Mouse (Mus musculus): ENCODE results near the gene Gm17455. TPM values are rescaled to one million over a fixed set of nuclear protein-coding genes. Genes with fewer than 3 reads are reported as not detected.
A peak's percentile ranks its signal among the peaks of the same experiment; 100 is the strongest.

Gene Gm17455
- polyA plus RNA-seq, 1 experiment from 2014 or later: 1.3 TPM

GRCm38 (mm10) chr10:60394936-60395335, 4.6 kb upstream of the Gm17455 start:
- Histone ChIP-seq H3K27ac (replicated peaks; ENCODE audit: low read depth, low read length) (no peak overlapping the region), H3K4me1 (ENCODE audit: control insufficient read depth, insufficient read depth, low read length) (no peaks in the 10 kb centered on the region), H3K36me3 (replicated peaks; ENCODE audit: control insufficient read depth, insufficient read depth, low read depth, low read length) (no peaks in the 10 kb centered on the region), H3K9ac (replicated peaks; ENCODE audit: low read length) (no peak overlapping the region), H3K27me3 (ENCODE audit: control insufficient read depth, insufficient read depth, low read length) (no peaks in the 10 kb centered on the region), H3K9me3 (replicated peaks; ENCODE audit: control insufficient read depth, low read length) (no peaks in the 10 kb centered on the region), H3K4me2 (ENCODE audit: low read depth, low read length) (no peak overlapping the region), H3K4me3 (ENCODE audit: low read depth, low read length) (no peak overlapping the region)
- 84% methylated on average over 7 of the region's 7 CpGs for WGBS
- no peak for DNase-seq (ENCODE audit: low spot score)
- ATAC-seq (replicated peaks; ENCODE audit: insufficient number of reproducible peaks, low FRiP score, low TSS enrichment, low read depth): no peak

DNA sequence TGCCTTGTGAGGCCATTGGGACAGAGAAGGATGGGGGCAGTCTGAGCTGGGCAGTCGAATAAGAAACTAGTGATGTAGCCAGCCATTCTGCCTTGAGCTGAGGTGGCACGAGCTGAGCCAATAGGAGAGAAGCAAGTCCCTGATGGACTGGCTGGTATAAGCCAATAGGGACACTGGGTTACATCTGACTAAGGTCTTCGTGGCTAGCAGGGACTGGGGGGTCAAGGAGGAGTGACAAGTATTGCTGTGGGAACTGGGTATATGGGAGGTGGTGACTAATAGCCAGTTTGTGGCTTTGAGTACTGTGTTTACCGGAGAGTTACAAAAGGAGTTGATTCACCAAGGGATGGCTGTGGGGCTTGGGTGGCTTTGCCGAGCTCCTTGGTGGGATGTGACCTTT, 3.9 kb upstream of the Gm17455 start:
- H3K27me3 ChIP-seq (ENCODE audit: control insufficient read depth, insufficient read depth, low read length): no peaks in the 10 kb centered on the region
- no peak overlapping the region for H3K4me2 ChIP-seq (ENCODE audit: low read depth, low read length)
- WGBS: 65% methylated on average over 5 of the region's 5 CpGs
- H3K9me3 ChIP-seq (replicated peaks; ENCODE audit: control insufficient read depth, low read length): no peaks in the 10 kb centered on the region
- no peak for DNase-seq (ENCODE audit: low spot score)
- H3K4me1 ChIP-seq (ENCODE audit: control insufficient read depth, insufficient read depth, low read length): no peaks in the 10 kb centered on the region
- no peak overlapping the region for H3K4me3 ChIP-seq (ENCODE audit: low read depth, low read length)
- no peak for ATAC-seq (replicated peaks; ENCODE audit: insufficient number of reproducible peaks, low FRiP score, low TSS enrichment, low read depth)
- no peak overlapping the region for H3K9ac ChIP-seq (replicated peaks; ENCODE audit: low read length)
- H3K36me3 ChIP-seq (replicated peaks; ENCODE audit: control insufficient read depth, insufficient read depth, low read depth, low read length): no peaks in the 10 kb centered on the region
- no peak overlapping the region for H3K27ac ChIP-seq (replicated peaks; ENCODE audit: low read depth, low read length)

- no peaks in the 10 kb centered on the region for H3K27me3 ChIP-seq (ENCODE audit: control insufficient read depth, insufficient read depth, low read length)
- WGBS: 87% methylated on average over 10 of the region's 10 CpGs
- no peak for ATAC-seq (replicated peaks; ENCODE audit: insufficient number of reproducible peaks, low FRiP score, low TSS enrichment, low read depth)
- no peak overlapping the region for H3K4me3 ChIP-seq (ENCODE audit: low read depth, low read length)
- no peaks in the 10 kb centered on the region for H3K4me1 ChIP-seq (ENCODE audit: control insufficient read depth, insufficient read depth, low read length)
- H3K9me3 ChIP-seq (replicated peaks; ENCODE audit: control insufficient read depth, low read length): no peaks in the 10 kb centered on the region
- no peak overlapping the region for H3K27ac ChIP-seq (replicated peaks; ENCODE audit: low read depth, low read length)
- DNase-seq (ENCODE audit: low spot score): no peak
- H3K4me2 ChIP-seq (ENCODE audit: low read depth, low read length): no peak overlapping the region
- no peaks in the 10 kb centered on the region for H3K36me3 ChIP-seq (replicated peaks; ENCODE audit: control insufficient read depth, insufficient read depth, low read depth, low read length)
- no peak overlapping the region for H3K9ac ChIP-seq (replicated peaks; ENCODE audit: low read length)
Observed at GRCm38 (mm10) chr10:60398051-60398814, 1.3 kb upstream of the Gm17455 start.

GRCm38 (mm10) chr10:60400507-60401295, 1.2 kb downstream of the Gm17455 start:
- Histone ChIP-seq H3K27me3 (ENCODE audit: control insufficient read depth, insufficient read depth, low read length) (no peaks in the 10 kb centered on the region), H3K9me3 (replicated peaks; ENCODE audit: control insufficient read depth, low read length) (no peaks in the 10 kb centered on the region), H3K9ac (replicated peaks; ENCODE audit: low read length) (no peak overlapping the region), H3K4me3 (ENCODE audit: low read depth, low read length) (no peak overlapping the region), H3K27ac (replicated peaks; ENCODE audit: low read depth, low read length) (no peak overlapping the region), H3K4me2 (ENCODE audit: low read depth, low read length) (no peak overlapping the region), H3K4me1 (ENCODE audit: control insufficient read depth, insufficient read depth, low read length) (no peaks in the 10 kb centered on the region), H3K36me3 (replicated peaks; ENCODE audit: control insufficient read depth, insufficient read depth, low read depth, low read length) (no peaks in the 10 kb centered on the region)
- WGBS: 80% methylated on average over 11 of the region's 11 CpGs
- ATAC-seq (replicated peaks; ENCODE audit: insufficient number of reproducible peaks, low FRiP score, low TSS enrichment, low read depth): no peak
- no peak for DNase-seq (ENCODE audit: low spot score)

- no peaks in the 10 kb centered on the region for H3K36me3 ChIP-seq (replicated peaks; ENCODE audit: control insufficient read depth, insufficient read depth, low read depth, low read length)
- ATAC-seq (replicated peaks; ENCODE audit: insufficient number of reproducible peaks, low FRiP score, low TSS enrichment, low read depth) (no peak), DNase-seq (ENCODE audit: low spot score) (no peak)
- H3K9ac ChIP-seq (replicated peaks; ENCODE audit: low read length): no peak overlapping the region
- H3K27ac ChIP-seq (replicated peaks; ENCODE audit: low read depth, low read length): no peak overlapping the region
- H3K4me2 ChIP-seq (ENCODE audit: low read depth, low read length): no peak overlapping the region
- H3K27me3 ChIP-seq (ENCODE audit: control insufficient read depth, insufficient read depth, low read length): no peaks in the 10 kb centered on the region
- no peaks in the 10 kb centered on the region for H3K4me1 ChIP-seq (ENCODE audit: control insufficient read depth, insufficient read depth, low read length)
- H3K9me3 ChIP-seq (replicated peaks; ENCODE audit: control insufficient read depth, low read length): no peaks in the 10 kb centered on the region
- 44% methylated on average over 7 of the region's 7 CpGs for WGBS
- H3K4me3 ChIP-seq (ENCODE audit: low read depth, low read length): no peak overlapping the region
Observed at GRCm38 (mm10) chr10:60405460-60406177, 6.1 kb downstream of the Gm17455 start.

- H3K27me3 ChIP-seq (ENCODE audit: control insufficient read depth, insufficient read depth, low read length): no peaks in the 10 kb centered on the region
- H3K4me2 ChIP-seq (ENCODE audit: low read depth, low read length): no peak overlapping the region
- ATAC-seq (replicated peaks; ENCODE audit: insufficient number of reproducible peaks, low FRiP score, low TSS enrichment, low read depth): no peak
Observed at GRCm38 (mm10) chr10:60407831-60408230, 8.3 kb downstream of the Gm17455 start.

DNA sequence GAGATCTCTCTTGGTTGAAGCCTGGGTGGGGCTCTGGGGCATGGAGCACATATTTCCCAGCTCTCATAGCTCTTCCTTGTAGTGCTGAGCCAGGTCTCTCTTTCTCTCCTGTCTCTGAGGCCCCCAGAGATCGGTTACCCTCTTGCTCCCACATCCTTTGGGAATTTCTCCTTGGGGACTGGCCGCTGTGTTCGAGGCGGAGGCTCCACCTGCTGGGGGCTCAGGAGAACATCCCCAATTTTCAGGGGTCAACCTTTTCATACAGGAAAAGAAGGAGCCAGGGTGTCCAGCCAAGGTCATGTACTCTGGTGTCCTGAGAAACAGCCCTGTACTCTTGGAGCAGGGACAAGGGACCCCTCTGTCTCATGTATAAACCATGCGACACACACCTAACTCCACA, 12.3 kb downstream of the Gm17455 start:
- 21% methylated on average over 5 of the region's 5 CpGs for WGBS

More at GRCm38 (mm10) chr10:60407831-60408230, 8.3 kb downstream of the Gm17455 start:
- Histone ChIP-seq H3K27ac (replicated peaks; ENCODE audit: low read depth, low read length) (no peak overlapping the region), H3K4me3 (ENCODE audit: low read depth, low read length) (no peak overlapping the region), H3K4me1 (ENCODE audit: control insufficient read depth, insufficient read depth, low read length) (no peaks in the 10 kb centered on the region), H3K9ac (replicated peaks; ENCODE audit: low read length) (no peak overlapping the region), H3K36me3 (replicated peaks; ENCODE audit: control insufficient read depth, insufficient read depth, low read depth, low read length) (no peaks in the 10 kb centered on the region), H3K9me3 (replicated peaks; ENCODE audit: control insufficient read depth, low read length) (no peaks in the 10 kb centered on the region)
- peak; percentile 72 for DNase-seq (ENCODE audit: low spot score)
- WGBS: 3% methylated on average over 5 of the region's 5 CpGs

More for the DNA sequence above, 12.3 kb downstream of the Gm17455 start:
- Histone ChIP-seq H3K9ac (replicated peaks; ENCODE audit: low read length) (no peak overlapping the region), H3K36me3 (replicated peaks; ENCODE audit: control insufficient read depth, insufficient read depth, low read depth, low read length) (no peaks in the 10 kb centered on the region), H3K27ac (replicated peaks; ENCODE audit: low read depth, low read length) (no peak overlapping the region), H3K4me3 (ENCODE audit: low read depth, low read length) (no peak overlapping the region), H3K9me3 (replicated peaks; ENCODE audit: control insufficient read depth, low read length) (no peaks in the 10 kb centered on the region), H3K4me1 (ENCODE audit: control insufficient read depth, insufficient read depth, low read length) (no peaks in the 10 kb centered on the region), H3K4me2 (ENCODE audit: low read depth, low read length) (no peak overlapping the region), H3K27me3 (ENCODE audit: control insufficient read depth, insufficient read depth, low read length) (no peaks in the 10 kb centered on the region)
- ATAC-seq (replicated peaks; ENCODE audit: insufficient number of reproducible peaks, low FRiP score, low TSS enrichment, low read depth): no peak
- peak; percentile 18 for DNase-seq (ENCODE audit: low spot score)

Measured in embryonic facial prominence, embryonic 11.5 days (tissue).